Mouse (Mus musculus) embryonic facial prominence, embryonic 15.5 days (tissue): ENCODE data around the gene Cd7. TPM values are rescaled to one million over a fixed set of nuclear protein-coding genes. Genes with fewer than 3 reads are reported as not detected.
A peak's percentile ranks its signal among the peaks of the same experiment; 100 is the strongest.
"Not testable (repeated sequence)": the region's sequence is repeated elsewhere in the genome, so short reads cannot be mapped to it uniquely, and the experiment has no call there.

Source experiments
- ATAC-seq: fragments of 200-750 bp; cut with Nextera tagmentation; 2 replicates; pipeline ENCODE4 v1.8.0; 2017; ENCODE audit warnings: low read depth, moderate TSS enrichment; ENCODE audit not compliant: insufficient number of reproducible peaks, low FRiP score, low TSS enrichment
- H3K27ac ChIP-seq: fragments of 300-500 bp; sonication (generic); replicated peaks from 2 replicates; pipeline ENCODE4 v1.5.1; 2015; ENCODE audit warnings: mild to moderate bottlenecking, inconsistent platforms
- H3K27me3 ChIP-seq: fragments of 300-500 bp; sonication (generic); 2 replicates; pipeline ENCODE4 v1.6.1; 2015; ENCODE audit warnings: inconsistent platforms
- H3K36me3 ChIP-seq: fragments of 300-500 bp; sonication (generic); 2 replicates; pipeline ENCODE4 v1.6.1; 2015; ENCODE audit warnings: mild to moderate bottlenecking, inconsistent platforms
- H3K4me1 ChIP-seq: fragments of 300-500 bp; sonication (generic); 2 replicates; pipeline ENCODE4 v1.6.1; 2015; ENCODE audit warnings: inconsistent platforms
- H3K4me2 ChIP-seq: fragments of 300-500 bp; sonication (generic); replicated peaks from 2 replicates; pipeline ENCODE4 v1.6.1; 2015; ENCODE audit warnings: mild to moderate bottlenecking, inconsistent platforms
- H3K4me3 ChIP-seq: fragments of 300-500 bp; sonication (generic); replicated peaks from 2 replicates; pipeline ENCODE4 v1.5.1; 2015; ENCODE audit warnings: mild to moderate bottlenecking, inconsistent platforms
- H3K9ac ChIP-seq: fragments of 300-500 bp; sonication (generic); 2 replicates; pipeline ENCODE4 v1.6.1; 2015; ENCODE audit warnings: inconsistent platforms
- H3K9me3 ChIP-seq: fragments of 300-500 bp; sonication (generic); replicated peaks from 2 replicates; pipeline ENCODE4 v1.6.1; 2016; ENCODE audit warnings: inconsistent platforms
- WGBS: fragments of 180-500 bp; shearing (Covaris S2); methylation state at CpG from one replicate; pipeline ENCODE4 v1.1.7; 2015; 5-methylcytosine and 5-hydroxymethylcytosine counted together
- polyA plus RNA-seq: library from polyadenylated mRNA; unstranded; fragments of >200 nt; fragmentation: Nextera tagmentation; extraction: Ambion mirVana; gene quantifications from 2 replicates; pipeline ENCODE4 v1.2.1, GENCODE M21; 2015

The Cd7 gene
- polyA plus RNA-seq, 1 experiment from 2014 or later: 1.1 TPM

- Histone ChIP-seq H3K27ac (no peak within 1 kb of the TSS), H3K27me3 (no peaks in the 10 kb centered on the region), H3K4me1 (peaks cover 10% of the 10 kb centered on the region; the same call in 1 of the 2 replicates), H3K4me2 (no peak within 1 kb of the TSS), H3K9ac (no peak within 1 kb of the TSS), H3K4me3 (no peak within 1 kb of the TSS), H3K9me3 (no peaks in the 10 kb centered on the region), H3K36me3 (no peaks in the 10 kb centered on the region)
- ATAC-seq: no peak
- 61% methylated on average over 5 of the region's 5 CpGs for WGBS
These were observed 24.2 kb upstream of the Cd7 start, which contains the start of gene Sectm1b for GRCm38 (mm10) chr11:121063379-121063778. Sectm1b (minus strand) TSS chr11:121063569.

DNA sequence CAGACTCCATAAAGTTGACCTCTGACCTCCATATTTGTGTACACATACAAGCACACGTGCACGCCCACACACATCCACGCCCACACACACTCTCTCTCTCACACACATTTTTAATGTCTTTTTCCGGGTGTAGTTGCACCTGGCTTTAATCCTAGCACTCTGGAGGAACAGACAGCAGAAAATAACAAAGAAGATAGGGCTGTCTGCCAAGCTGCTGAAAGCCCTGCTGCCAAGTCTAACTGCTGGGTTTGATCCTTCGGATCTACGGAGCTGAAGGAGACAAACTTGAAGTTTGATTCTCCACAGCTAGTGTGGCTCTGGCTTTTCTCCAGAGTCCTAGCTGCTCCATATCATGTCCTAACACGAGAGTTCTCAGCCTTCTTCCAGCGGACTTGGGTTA lies 22.4 kb upstream of the Cd7 start:
- Histone ChIP-seq H3K9ac (no peak overlapping the region), H3K4me2 (no peak overlapping the region), H3K9me3 (no peaks in the 10 kb centered on the region), H3K4me3 (no peak overlapping the region), H3K36me3 (no peaks in the 10 kb centered on the region), H3K27me3 (no peaks in the 10 kb centered on the region), H3K27ac (peak overlapping the region; percentile 13; the same call in 1 of the 2 replicates), H3K4me1 (peaks cover 10% of the 10 kb centered on the region; the same call in 1 of the 2 replicates)
- 39% methylated on average over 8 of the region's 8 CpGs for WGBS
- no peak for ATAC-seq

- H3K27me3 ChIP-seq, ATAC-seq, H3K36me3 ChIP-seq, H3K4me3 ChIP-seq, H3K9ac ChIP-seq, H3K9me3 ChIP-seq, H3K27ac ChIP-seq, H3K4me2 ChIP-seq: not testable (repeated sequence)
- 92% methylated on average over 6 of the region's 6 CpGs for WGBS
- peaks cover 14% of the 10 kb centered on the region; the same call in 1 of the 2 replicates for H3K4me1 ChIP-seq
These were observed 21.3 kb upstream of the Cd7 start for GRCm38 (mm10) chr11:121060401-121061067.

DNA sequence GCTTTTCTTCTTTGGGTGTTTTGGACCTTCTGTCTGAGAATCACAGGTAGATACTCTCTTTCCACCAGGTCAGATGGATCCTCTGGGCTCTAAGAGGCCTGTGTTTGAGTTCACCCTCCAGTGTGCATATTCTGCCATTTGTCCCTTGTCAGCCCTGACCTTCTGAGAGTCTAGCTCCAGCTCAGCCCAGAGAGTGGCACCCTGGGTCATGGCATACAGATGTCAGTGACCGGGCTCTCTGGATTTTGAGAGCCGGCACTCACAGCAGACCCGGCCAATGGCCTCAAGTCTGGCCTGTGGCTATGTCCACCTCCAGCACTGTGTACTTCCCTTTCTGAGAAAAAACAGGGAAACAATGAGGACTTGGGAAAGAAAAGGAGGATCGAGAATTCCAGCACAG lies 20.3 kb upstream of the Cd7 start:
- Histone ChIP-seq H3K4me3 (no peak overlapping the region), H3K4me2 (no peak overlapping the region), H3K9ac (no peak overlapping the region), H3K9me3 (no peaks in the 10 kb centered on the region), H3K4me1 (peaks cover 14% of the 10 kb centered on the region; the same call in 1 of the 2 replicates), H3K27me3 (no peaks in the 10 kb centered on the region), H3K36me3 (no peaks in the 10 kb centered on the region), H3K27ac (no peak overlapping the region)
- no peak for ATAC-seq
- 86% methylated on average over 4 of the region's 4 CpGs for WGBS

GRCm38 (mm10) chr11:121058956-121059355 lies 19.7 kb upstream of the Cd7 start:
- no peaks in the 10 kb centered on the region for H3K9me3 ChIP-seq
- no peak overlapping the region for H3K27ac ChIP-seq
- no peak for ATAC-seq
- no peaks in the 10 kb centered on the region for H3K36me3 ChIP-seq
- no peak overlapping the region for H3K4me2 ChIP-seq
- 85% methylated on average over 4 of the region's 4 CpGs for WGBS
- peaks cover 14% of the 10 kb centered on the region; the same call in 1 of the 2 replicates for H3K4me1 ChIP-seq
- H3K27me3 ChIP-seq: no peaks in the 10 kb centered on the region
- no peak overlapping the region for H3K4me3 ChIP-seq
- H3K9ac ChIP-seq: no peak overlapping the region

DNA sequence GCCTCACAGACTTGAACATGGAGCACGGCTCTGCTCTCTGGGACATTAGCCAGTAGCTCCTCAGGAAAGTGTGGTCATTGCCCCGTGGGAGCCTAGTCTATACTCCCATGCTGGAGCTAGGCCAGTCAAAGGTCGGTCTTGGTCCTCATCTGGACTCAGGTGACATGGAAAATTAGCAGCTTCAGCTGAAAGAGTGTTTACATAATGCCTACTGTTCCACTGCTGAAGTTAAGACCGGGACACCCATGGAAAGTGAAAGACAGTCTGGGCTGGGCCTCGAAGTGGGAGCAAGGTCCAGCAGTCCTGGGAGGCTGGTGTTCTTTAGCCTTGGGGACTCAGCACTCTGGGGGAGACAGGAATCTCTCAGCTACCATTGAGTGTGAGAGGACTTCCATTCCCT lies 18.9 kb upstream of the Cd7 start:
- Histone ChIP-seq H3K9ac (no peak overlapping the region), H3K4me1 (peaks cover 14% of the 10 kb centered on the region; the same call in 1 of the 2 replicates), H3K4me2 (no peak overlapping the region), H3K27me3 (no peaks in the 10 kb centered on the region), H3K27ac (no peak overlapping the region), H3K4me3 (no peak overlapping the region), H3K9me3 (no peaks in the 10 kb centered on the region), H3K36me3 (no peaks in the 10 kb centered on the region)
- no peak for ATAC-seq
- 76% methylated on average over 5 of the region's 5 CpGs for WGBS

DNA sequence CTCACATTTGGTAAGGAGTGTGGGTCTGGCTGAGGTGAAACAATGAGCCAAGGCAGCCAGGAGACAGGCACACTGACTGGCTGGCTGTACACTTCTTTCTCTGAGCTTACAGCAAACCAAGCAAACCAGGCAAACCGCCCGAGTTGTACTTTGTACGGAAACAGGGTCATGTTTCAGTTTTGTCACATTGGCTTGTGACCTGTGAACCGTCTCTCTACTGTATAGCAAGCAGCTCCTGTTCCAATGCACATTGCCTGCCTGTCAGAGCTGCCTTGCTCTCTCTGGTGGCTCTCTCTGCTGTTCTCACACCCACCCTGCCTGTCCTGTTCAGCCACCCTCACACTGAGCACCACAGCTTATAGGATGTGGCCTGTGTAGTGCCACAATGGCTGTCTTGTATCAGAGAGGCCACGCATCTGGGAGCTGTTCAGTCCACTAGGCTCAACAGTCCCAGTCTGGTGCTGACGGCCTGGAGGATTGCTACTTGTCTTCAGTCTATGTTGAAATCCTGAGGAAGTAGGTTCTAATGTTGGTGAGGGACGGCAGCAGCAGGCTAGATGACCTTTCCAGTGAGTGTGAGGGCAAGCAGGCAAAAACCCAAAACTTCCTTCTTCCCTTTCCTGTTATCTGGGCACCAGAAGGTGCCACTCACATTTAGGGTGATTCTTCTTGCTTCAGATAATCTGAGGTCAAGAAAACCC lies 17.5 kb upstream of the Cd7 start:
- no peak overlapping the region for H3K9ac ChIP-seq

GRCm38 (mm10) chr11:121053536-121053935 lies 14.3 kb upstream of the Cd7 start:
- no peak overlapping the region for H3K9ac ChIP-seq
- WGBS: 11% methylated on average over 8 of the region's 8 CpGs
- no peak overlapping the region for H3K4me3 ChIP-seq
- no peak overlapping the region for H3K4me2 ChIP-seq
- H3K27ac ChIP-seq: no peak overlapping the region
- H3K4me1 ChIP-seq: 0 out of 2 replicates have a peak, but pooled peaks cover 5% of the 10 kb centered on the region
- no peaks in the 10 kb centered on the region for H3K9me3 ChIP-seq
- H3K36me3 ChIP-seq: no peaks in the 10 kb centered on the region
- H3K27me3 ChIP-seq: no peaks in the 10 kb centered on the region
- ATAC-seq: 0 out of 2 replicates have a peak, but pooled peaks have one; percentile 34

More for the DNA sequence above, 17.5 kb upstream of the Cd7 start:
- ATAC-seq: peak; percentile 29; the same call in 1 of the 2 replicates
- Histone ChIP-seq H3K9me3 (no peaks in the 10 kb centered on the region), H3K27ac (no peak overlapping the region), H3K4me1 (peaks cover 10% of the 10 kb centered on the region; the same call in 1 of the 2 replicates), H3K4me2 (no peak overlapping the region), H3K4me3 (no peak overlapping the region), H3K27me3 (no peaks in the 10 kb centered on the region), H3K36me3 (no peaks in the 10 kb centered on the region)
- 42% methylated on average over 7 of the region's 7 CpGs for WGBS

GRCm38 (mm10) chr11:121052387-121052786 lies 13.2 kb upstream of the Cd7 start:
- Histone ChIP-seq H3K27ac (no peak overlapping the region), H3K4me2 (no peak overlapping the region), H3K4me1 (0 out of 2 replicates have a peak, but pooled peaks cover 5% of the 10 kb centered on the region), H3K9me3 (no peaks in the 10 kb centered on the region), H3K4me3 (no peak overlapping the region), H3K36me3 (no peaks in the 10 kb centered on the region), H3K27me3 (no peaks in the 10 kb centered on the region), H3K9ac (no peak overlapping the region)
- WGBS: 65% methylated on average over 4 of the region's 4 CpGs
- ATAC-seq: no peak

DNA sequence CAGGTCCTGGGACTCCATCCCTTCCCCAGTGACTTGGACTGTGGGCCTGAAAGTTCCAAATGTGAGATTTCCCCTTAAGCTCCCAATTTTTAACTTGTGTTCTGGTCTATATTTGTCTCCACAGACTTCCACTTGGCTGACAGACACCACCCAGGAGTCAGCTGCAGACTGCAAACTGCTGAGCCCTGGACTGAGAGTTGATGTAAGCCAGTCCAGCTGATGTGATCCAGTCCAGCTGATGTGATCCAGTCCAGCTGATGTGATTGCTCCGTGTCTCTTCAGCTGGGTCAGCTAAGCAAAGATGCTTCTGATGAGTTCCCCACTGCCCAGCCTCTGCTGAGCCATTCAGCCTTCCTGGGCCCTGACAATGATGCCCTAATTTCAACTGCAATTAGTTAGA lies 12.6 kb upstream of the Cd7 start:
- no peak overlapping the region for H3K4me3 ChIP-seq
- ATAC-seq: no peak
- no peaks in the 10 kb centered on the region for H3K27me3 ChIP-seq
- no peaks in the 10 kb centered on the region for H3K36me3 ChIP-seq
- H3K9ac ChIP-seq: no peak overlapping the region
- no peaks in the 10 kb centered on the region for H3K9me3 ChIP-seq
- H3K27ac ChIP-seq: no peak overlapping the region
- WGBS: 33% methylated on average over 1 of the region's 1 CpGs
- H3K4me2 ChIP-seq: no peak overlapping the region
- 0 out of 2 replicates have a peak, but pooled peaks cover 5% of the 10 kb centered on the region for H3K4me1 ChIP-seq

DNA sequence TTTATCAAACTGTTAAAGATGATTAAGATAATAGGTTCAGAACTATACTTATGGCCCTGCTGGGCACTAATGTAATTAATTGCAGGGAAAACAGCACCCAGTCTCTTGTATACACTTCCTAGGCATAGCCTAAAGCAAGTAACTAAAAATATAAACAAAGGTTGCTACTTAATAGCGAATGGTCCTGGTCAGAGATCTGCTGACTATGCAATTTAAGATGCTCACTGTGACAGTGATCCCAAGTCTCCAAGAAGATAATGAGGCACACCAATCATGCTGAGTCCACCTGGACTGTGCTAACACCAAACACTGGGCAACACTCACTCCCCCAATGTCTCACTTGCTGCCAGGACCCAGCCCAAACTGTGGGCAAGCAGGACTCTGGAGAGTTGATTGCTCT lies 10.6 kb upstream of the Cd7 start:
- Histone ChIP-seq H3K36me3 (no peaks in the 10 kb centered on the region), H3K27me3 (no peaks in the 10 kb centered on the region), H3K9me3 (no peaks in the 10 kb centered on the region), H3K27ac (no peak overlapping the region), H3K4me2 (no peak overlapping the region), H3K4me1 (no peaks in the 10 kb centered on the region), H3K9ac (no peak overlapping the region), H3K4me3 (no peak overlapping the region)
- 37% methylated on average over 1 of the region's 1 CpGs for WGBS
- ATAC-seq: no peak
